Mouse (Mus musculus): ENCODE results near the gene Zfp523. TPM values are rescaled to one million over a fixed set of nuclear protein-coding genes. Genes with fewer than 3 reads are reported as not detected.

Zfp523 gene
- polyA plus RNA-seq, 1 experiment = 7.7 TPM

DNA sequence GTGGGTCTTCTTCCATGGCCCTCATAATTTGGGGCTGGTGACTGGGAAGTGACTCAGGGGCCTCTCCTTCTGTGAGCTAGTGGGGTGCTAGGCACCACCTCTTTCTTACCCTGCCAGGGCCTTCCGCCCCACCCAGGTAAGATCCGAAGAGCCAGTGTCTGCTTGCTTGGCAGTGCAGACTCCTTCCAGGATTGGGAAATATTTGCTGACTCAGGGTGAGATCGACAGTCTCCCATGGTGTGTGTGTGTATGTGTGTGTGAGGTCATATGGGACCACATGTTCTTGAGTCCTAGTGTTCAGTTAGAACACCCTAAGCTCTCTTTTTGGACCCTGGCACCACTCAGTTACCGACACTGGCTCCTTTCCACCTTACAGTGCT lies 59.7 kb downstream of the Zfp523 start:
- no peak overlapping the region for H3K4me3 ChIP-seq (ENCODE audit: insufficient read depth, low read length)
- H3K4me1 ChIP-seq (ENCODE audit: control insufficient read depth, insufficient read depth, low read length) = peaks cover 27% of the 10 kb centered on the region
- no peak for TF ChIP-seq POLR2A (IDR thresholded peaks at IDR 0.05; ENCODE audit: borderline replicate concordance, low read depth, low read length)
- TF ChIP-seq CTCF (IDR thresholded peaks at IDR 0.05; ENCODE audit: low read depth, low read length) = no peak
- H3K27ac ChIP-seq (ENCODE audit: insufficient read depth, low read depth, low read length) = no peak overlapping the region

DNA sequence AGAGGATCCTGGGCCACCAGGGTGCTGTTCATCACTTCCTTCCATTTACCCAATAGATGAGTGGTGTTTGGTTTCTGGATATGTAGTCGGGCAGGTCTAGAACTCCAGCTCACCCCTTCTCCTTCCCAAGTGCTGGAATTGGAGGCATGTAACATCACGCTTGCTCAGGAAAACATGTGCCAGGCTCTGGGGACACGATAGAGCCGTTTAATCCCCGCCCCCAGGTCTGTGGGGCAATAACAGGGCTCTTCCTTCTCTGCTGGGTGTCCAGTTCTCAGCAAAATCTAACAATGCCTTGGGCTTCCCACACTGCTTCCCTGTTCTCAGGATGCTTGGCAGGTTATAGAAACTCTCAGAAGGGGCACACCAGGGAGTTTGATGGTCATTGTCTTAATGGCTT lies 60.4 kb downstream of the Zfp523 start:
- H3K27ac ChIP-seq (ENCODE audit: insufficient read depth, low read depth, low read length) = no peak overlapping the region
- peaks cover 27% of the 10 kb centered on the region for H3K4me1 ChIP-seq (ENCODE audit: control insufficient read depth, insufficient read depth, low read length)
- no peak overlapping the region for H3K4me3 ChIP-seq (ENCODE audit: insufficient read depth, low read length)
- TF ChIP-seq POLR2A (IDR thresholded peaks at IDR 0.05; ENCODE audit: borderline replicate concordance, low read depth, low read length) = no peak
- TF ChIP-seq CTCF (IDR thresholded peaks at IDR 0.05; ENCODE audit: low read depth, low read length) = no peak

DNA sequence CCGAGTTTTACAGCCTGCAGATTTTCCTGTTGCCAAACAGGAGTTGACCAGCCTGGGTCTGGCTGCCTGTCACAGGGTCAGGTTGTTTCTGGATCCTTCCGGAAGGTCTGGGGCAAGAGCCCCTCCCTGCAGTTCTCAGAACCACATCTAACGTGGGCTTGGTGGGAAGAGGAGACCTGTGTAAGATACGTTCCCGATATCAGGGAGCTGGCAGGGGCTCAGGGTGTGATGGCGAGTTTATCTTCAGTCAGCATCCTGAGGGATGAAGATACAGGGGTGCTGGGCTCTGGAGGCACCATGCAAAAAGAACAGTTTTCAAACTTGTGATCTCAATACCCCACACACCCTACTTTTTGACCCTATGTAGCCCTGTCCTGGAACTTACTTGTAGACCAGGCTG lies 60.9 kb downstream of the Zfp523 start:
- TF ChIP-seq POLR2A (IDR thresholded peaks at IDR 0.05; ENCODE audit: borderline replicate concordance, low read depth, low read length) = no peak
- no peak for TF ChIP-seq CTCF (IDR thresholded peaks at IDR 0.05; ENCODE audit: low read depth, low read length)
- no peak overlapping the region for H3K4me3 ChIP-seq (ENCODE audit: insufficient read depth, low read length)
- H3K4me1 ChIP-seq (ENCODE audit: control insufficient read depth, insufficient read depth, low read length) = peaks cover 27% of the 10 kb centered on the region
- no peak overlapping the region for H3K27ac ChIP-seq (ENCODE audit: insufficient read depth, low read depth, low read length)

DNA sequence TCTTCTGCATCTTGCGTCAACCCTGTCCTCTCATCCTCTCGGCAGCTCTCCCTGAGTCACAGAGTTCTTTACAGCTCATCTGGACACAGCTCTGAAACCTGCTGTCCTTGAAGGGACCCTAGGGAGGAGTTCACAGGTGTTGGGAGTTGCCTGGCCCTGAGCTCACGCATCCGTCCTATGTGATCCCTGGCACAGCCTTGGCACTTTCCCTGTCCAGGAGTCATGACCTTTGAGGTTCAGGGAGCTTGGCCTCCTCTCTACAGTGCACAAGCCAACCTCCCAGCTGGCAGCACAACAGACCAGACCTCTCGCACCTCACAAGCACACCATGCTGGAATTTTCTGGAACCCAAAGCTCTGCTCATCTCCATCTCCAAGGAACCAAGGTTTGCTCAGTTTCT lies 63.9 kb downstream of the Zfp523 start:
- TF ChIP-seq POLR2A (IDR thresholded peaks at IDR 0.05; ENCODE audit: borderline replicate concordance, low read depth, low read length) (no peak), CTCF (IDR thresholded peaks at IDR 0.05; ENCODE audit: low read depth, low read length) (no peak)
- Histone ChIP-seq H3K4me3 (ENCODE audit: insufficient read depth, low read length) (no peak overlapping the region), H3K27ac (ENCODE audit: insufficient read depth, low read depth, low read length) (no peak overlapping the region), H3K4me1 (ENCODE audit: control insufficient read depth, insufficient read depth, low read length) (peaks cover 19% of the 10 kb centered on the region)

DNA sequence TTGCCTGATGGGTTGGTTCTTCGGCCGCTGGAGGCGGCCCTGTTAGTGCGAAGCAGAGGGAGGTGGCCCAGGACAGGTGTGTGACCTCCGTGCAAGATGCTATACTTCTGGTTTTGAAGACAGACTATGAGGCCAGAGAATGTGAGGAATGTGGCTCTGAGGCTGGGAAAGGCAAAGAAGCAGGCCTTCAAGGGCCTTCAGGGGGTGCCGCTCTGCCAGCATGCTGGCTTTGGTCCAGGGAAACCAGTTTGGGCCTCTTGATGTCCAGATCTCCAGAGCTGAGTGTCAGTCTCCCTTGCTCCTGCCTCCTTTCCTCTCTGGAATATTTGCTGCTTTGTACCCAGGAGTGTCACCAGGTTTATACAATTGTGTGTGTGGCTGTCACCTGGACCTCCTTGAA lies 65.4 kb downstream of the Zfp523 start:
- no peak overlapping the region for H3K27ac ChIP-seq (ENCODE audit: insufficient read depth, low read depth, low read length)
- no peak overlapping the region for H3K4me3 ChIP-seq (ENCODE audit: insufficient read depth, low read length)
- TF ChIP-seq CTCF (IDR thresholded peaks at IDR 0.05; ENCODE audit: low read depth, low read length) (no peak), POLR2A (IDR thresholded peaks at IDR 0.05; ENCODE audit: borderline replicate concordance, low read depth, low read length) (no peak)
- H3K4me1 ChIP-seq (ENCODE audit: control insufficient read depth, insufficient read depth, low read length) = peaks cover 20% of the 10 kb centered on the region

DNA sequence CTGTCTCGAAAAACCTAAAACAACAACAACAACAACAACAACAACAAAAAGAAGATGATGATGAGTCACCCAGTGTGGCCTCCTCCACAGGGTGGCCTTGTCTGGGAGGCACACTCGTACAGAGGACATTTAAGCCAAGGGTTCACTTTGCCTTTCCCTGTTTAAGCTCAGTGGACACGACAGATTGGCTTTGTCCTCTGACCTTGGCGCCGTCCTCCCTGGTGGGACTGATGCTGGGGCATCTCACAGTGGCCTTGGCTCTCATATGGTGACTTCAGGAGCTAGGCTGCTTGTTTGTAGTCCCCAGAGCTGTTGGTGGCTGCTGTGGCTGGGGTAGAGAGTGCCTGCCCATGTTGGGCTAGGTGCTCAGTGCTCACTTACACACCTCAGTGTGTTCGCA lies 67.3 kb downstream of the Zfp523 start:
- TF ChIP-seq POLR2A (IDR thresholded peaks at IDR 0.05; ENCODE audit: borderline replicate concordance, low read depth, low read length) (no peak), CTCF (IDR thresholded peaks at IDR 0.05; ENCODE audit: low read depth, low read length) (no peak)
- Histone ChIP-seq H3K27ac (ENCODE audit: insufficient read depth, low read depth, low read length) (no peak overlapping the region), H3K4me1 (ENCODE audit: control insufficient read depth, insufficient read depth, low read length) (peaks cover 30% of the 10 kb centered on the region), H3K4me3 (ENCODE audit: insufficient read depth, low read length) (no peak overlapping the region)

DNA sequence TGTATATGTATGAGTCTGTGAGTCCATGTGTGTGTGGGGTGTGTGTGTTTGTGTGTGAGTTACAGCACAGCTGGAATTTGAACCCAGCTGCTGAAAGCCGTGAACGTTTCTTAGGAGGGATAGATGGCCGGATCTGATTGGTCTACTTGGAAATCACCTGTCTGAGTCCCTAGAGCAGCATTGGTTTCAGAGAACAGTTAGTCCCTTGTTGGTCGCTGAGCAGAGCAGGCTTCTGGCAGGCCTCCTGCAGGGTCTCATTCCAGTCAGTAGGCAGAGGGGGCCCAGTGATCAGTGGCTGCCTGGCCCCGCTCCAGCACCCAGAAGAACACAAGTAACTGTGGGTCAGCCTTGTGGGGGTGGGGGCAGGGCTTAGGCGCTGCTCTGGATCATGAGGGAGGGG lies 67.8 kb downstream of the Zfp523 start:
- Histone ChIP-seq H3K4me1 (ENCODE audit: control insufficient read depth, insufficient read depth, low read length) (peaks cover 32% of the 10 kb centered on the region), H3K4me3 (ENCODE audit: insufficient read depth, low read length) (no peak overlapping the region)

DNA sequence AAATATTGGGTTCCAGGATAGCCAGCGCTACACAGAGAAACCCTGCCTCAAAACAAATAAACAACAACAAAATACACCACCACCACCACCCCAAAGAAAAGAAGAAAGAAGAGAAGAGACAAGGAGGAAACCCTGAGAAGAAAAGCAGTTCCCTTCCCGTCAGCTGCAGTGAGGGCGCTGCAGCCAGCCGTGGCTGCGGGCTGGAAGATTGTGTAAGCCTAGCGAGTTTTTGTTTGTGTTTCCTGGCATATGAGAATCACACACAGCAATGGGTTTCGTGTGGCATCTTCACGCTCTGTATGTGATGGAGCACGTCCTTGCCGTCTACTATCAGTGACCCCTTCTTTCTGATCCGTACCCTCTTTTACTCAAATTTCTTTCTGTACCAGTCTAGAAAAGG lies 69.7 kb downstream of the Zfp523 start:
- no peak for TF ChIP-seq POLR2A (IDR thresholded peaks at IDR 0.05; ENCODE audit: borderline replicate concordance, low read depth, low read length)
- no peak for TF ChIP-seq CTCF (IDR thresholded peaks at IDR 0.05; ENCODE audit: low read depth, low read length)
- H3K4me3 ChIP-seq (ENCODE audit: insufficient read depth, low read length) = peak overlapping the region; percentile 28; the same call in 1 of the 2 replicates
- peak overlapping the region; percentile 70 for H3K27ac ChIP-seq (ENCODE audit: insufficient read depth, low read depth, low read length)
- peaks cover 38% of the 10 kb centered on the region for H3K4me1 ChIP-seq (ENCODE audit: control insufficient read depth, insufficient read depth, low read length)

More for the DNA sequence above, 67.8 kb downstream of the Zfp523 start:
- H3K27ac ChIP-seq (ENCODE audit: insufficient read depth, low read depth, low read length) = no peak overlapping the region
- TF ChIP-seq CTCF (IDR thresholded peaks at IDR 0.05; ENCODE audit: low read depth, low read length) (no peak), POLR2A (IDR thresholded peaks at IDR 0.05; ENCODE audit: borderline replicate concordance, low read depth, low read length) (no peak)

DNA sequence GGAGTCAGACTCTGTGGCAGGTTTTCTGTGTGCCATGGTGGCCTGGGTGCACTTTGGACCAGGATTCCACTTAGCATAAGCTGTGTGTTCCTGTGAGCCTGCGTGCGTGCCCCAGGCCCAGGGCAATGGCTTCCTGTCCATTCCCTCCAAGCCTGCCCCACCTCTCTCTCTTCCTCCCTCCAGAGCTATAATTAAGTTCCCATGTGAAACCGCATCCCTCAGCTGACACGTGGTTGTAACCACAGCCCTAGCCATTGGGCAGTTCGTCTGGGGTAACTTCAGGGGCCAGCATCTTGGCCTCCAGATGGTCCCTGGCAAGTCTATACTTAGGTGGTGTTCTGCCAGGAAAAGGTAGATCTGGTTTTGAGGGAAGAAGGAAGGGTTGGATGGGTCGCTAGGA lies 70.7 kb downstream of the Zfp523 start:
- Histone ChIP-seq H3K27ac (ENCODE audit: insufficient read depth, low read depth, low read length) (peak overlapping the region; percentile 70), H3K4me1 (ENCODE audit: control insufficient read depth, insufficient read depth, low read length) (peaks cover 48% of the 10 kb centered on the region), H3K4me3 (ENCODE audit: insufficient read depth, low read length) (peak overlapping the region; percentile 28)
- TF ChIP-seq POLR2A (IDR thresholded peaks at IDR 0.05; ENCODE audit: borderline replicate concordance, low read depth, low read length) = no peak
- no peak for TF ChIP-seq CTCF (IDR thresholded peaks at IDR 0.05; ENCODE audit: low read depth, low read length)

DNA sequence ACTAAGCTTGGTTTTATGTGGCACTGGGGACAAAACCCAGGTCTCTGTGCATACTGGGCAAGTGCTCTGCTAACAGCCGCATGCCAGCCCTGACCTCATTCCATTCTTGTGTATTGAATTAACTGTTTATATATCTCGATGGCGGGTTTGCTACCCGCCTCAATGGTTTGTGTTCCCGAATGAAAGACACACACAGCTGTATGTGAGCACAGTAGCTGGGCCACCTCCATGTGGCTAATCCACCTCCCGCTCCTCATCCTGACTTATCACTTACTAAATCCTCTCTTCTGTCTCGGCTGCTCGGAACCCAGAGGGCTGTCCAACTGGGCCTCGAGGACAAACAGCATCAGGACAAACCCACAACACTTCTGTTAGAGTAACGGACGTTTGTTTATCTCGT lies 72.1 kb downstream of the Zfp523 start:
- no peak overlapping the region for H3K27ac ChIP-seq (ENCODE audit: insufficient read depth, low read depth, low read length)
- H3K4me3 ChIP-seq (ENCODE audit: insufficient read depth, low read length) = no peak overlapping the region
- TF ChIP-seq POLR2A (IDR thresholded peaks at IDR 0.05; ENCODE audit: borderline replicate concordance, low read depth, low read length) (no peak), CTCF (IDR thresholded peaks at IDR 0.05; ENCODE audit: low read depth, low read length) (no peak)
- peaks cover 48% of the 10 kb centered on the region for H3K4me1 ChIP-seq (ENCODE audit: control insufficient read depth, insufficient read depth, low read length)
